ENCODE assay signal across 31 mouse cellular contexts in genomic region chr14:73363782-73364181, GRCm38 (mm10). TPM values are rescaled to one million over a fixed set of nuclear protein-coding genes. Genes with fewer than 3 reads are reported as not detected.
A peak's percentile ranks its signal among the peaks of the same experiment; 100 is the strongest.
DNase-seq lines count a peak whose midpoint lies in the region; ATAC-seq and TF ChIP-seq lines count a peak whose summit lies in the region.
"Had no signal": no experiment of that assay in that cellular context is flagged by ENCODE, and none has a peak within 500 bp of the region (broad histone marks: within the 10 kb centered on the region; RNA-seq: fewer than 3 reads in every experiment).

No protein-coding gene starts in this region.

- WGBS in forebrain, postnatal 0 days, result 95% methylated on average over 11 of the region's 11 CpGs

- DNase-seq in heart, adult 11 months, result peak; percentile 89
- DNase-seq in heart, postnatal 4 days, result no peak
- peak; percentile 49 for DNase-seq in brain, adult 2 months (ENCODE audit: low read depth, low spot score)
- no peak for DNase-seq in kidney, postnatal 10 days
- DNase-seq in forebrain, postnatal 0 days, result no peak
- DNase-seq: adrenal gland, postnatal 14 days; B cell, adult 2 months; cerebellum, adult 11 months; cerebellum, adult 8-10 months; cerebellum, postnatal 10 days; cerebellum, postnatal 36 days; embryo, embryonic 11 days; gastrocnemius, postnatal 10 days; gastrocnemius, postnatal 36 days; heart, adult 18-20 months; heart, postnatal 10 days; heart, postnatal 36 days had no signal

- H3K4me1 ChIP-seq in forebrain, postnatal 0 days (ENCODE audit: insufficient read depth), result no peaks in the 10 kb centered on the region
- H3K4me1 ChIP-seq: embryonic facial prominence, embryonic 10.5 days; embryonic facial prominence, embryonic 13.5 days; forebrain, embryonic 12.5 days; heart, embryonic 12.5 days; heart, embryonic 15.5 days had no signal

- no peak for TF ChIP-seq CTCF in forebrain, postnatal 0 days (IDR thresholded peaks at IDR 0.05; ENCODE audit: low read depth)

- no peak overlapping the region for H3K4me2 ChIP-seq in forebrain, postnatal 0 days (ENCODE audit: low read depth)
- H3K4me2 ChIP-seq: embryonic facial prominence, embryonic 13.5 days; forebrain, embryonic 12.5 days; forebrain, embryonic 15.5 days; heart, embryonic 12.5 days; heart, embryonic 15.5 days; hindbrain, embryonic 14.5 days had no signal

- peaks cover 82% of the 10 kb centered on the region for H3K36me3 ChIP-seq in forebrain, postnatal 0 days (ENCODE audit: insufficient read depth)

- H3K27ac ChIP-seq in forebrain, postnatal 0 days (ENCODE audit: low read depth, low read length), result no peak overlapping the region
- H3K27ac ChIP-seq: embryonic facial prominence, embryonic 10.5 days; embryonic facial prominence, embryonic 13.5 days; forebrain, embryonic 12.5 days; forebrain, embryonic 15.5 days; heart, embryonic 15.5 days; hindbrain, embryonic 14.5 days; hindbrain, postnatal 0 days had no signal

- peak; percentile 77 for ATAC-seq in megakaryocyte progenitor cell, adult 5-6 weeks (replicated peaks; ENCODE audit: poor library complexity)
- no peak for ATAC-seq in forebrain, postnatal 0 days
- no peak for ATAC-seq in cerebellum, adult (ENCODE audit: insufficient number of reproducible peaks, low FRiP score, low TSS enrichment)
- ATAC-seq: forebrain, embryonic 15.5 days; hindbrain, postnatal 0 days; inflammation-experienced regulatory T-cells, adult 6 months; Patski had no signal

- H3K27me3 ChIP-seq in forebrain, postnatal 0 days (ENCODE audit: insufficient read depth, low read length), result no peaks in the 10 kb centered on the region
- H3K27me3 ChIP-seq: CH12.LX; embryonic facial prominence, embryonic 13.5 days; forebrain, embryonic 12.5 days; forebrain, embryonic 15.5 days; heart, embryonic 12.5 days; heart, embryonic 15.5 days; Patski had no signal

- H3K9me3 ChIP-seq in forebrain, postnatal 0 days (ENCODE audit: low read length), result no peaks in the 10 kb centered on the region
- H3K9me3 ChIP-seq: embryonic facial prominence, embryonic 13.5 days; forebrain, embryonic 12.5 days; forebrain, embryonic 15.5 days; heart, embryonic 15.5 days had no signal

- H3K9ac ChIP-seq in forebrain, postnatal 0 days, result no peak overlapping the region
- H3K9ac ChIP-seq: embryonic facial prominence, embryonic 13.5 days; forebrain, embryonic 12.5 days; forebrain, embryonic 15.5 days; heart, embryonic 12.5 days; heart, embryonic 15.5 days; hindbrain, embryonic 14.5 days had no signal

- no peak overlapping the region for H3K4me3 ChIP-seq in forebrain, postnatal 0 days (ENCODE audit: low read depth, low read length)
- H3K4me3 ChIP-seq: embryonic facial prominence, embryonic 10.5 days; embryonic facial prominence, embryonic 13.5 days; erythroblast, embryonic 14.5 days; forebrain, embryonic 12.5 days; forebrain, embryonic 15.5 days; heart, embryonic 12.5 days; heart, embryonic 15.5 days had no signal

RNA-seq across cellular contexts. Expression of gene Itm2b, which starts 21.3 kb away (rescaled TPM):
- 100 to 1,000 TPM; 441 to 466 TPM for total RNA-seq in heart, postnatal 4 days (2021)
- 1,237 and 1,336 TPM in 2 replicates for total RNA-seq in megakaryocyte progenitor cell, adult 5-6 weeks (2015)
- total RNA-seq in megakaryocyte progenitor cell, adult 5-6 weeks (2017), result 1,026 and 1,067 TPM in 2 replicates
- total RNA-seq in forebrain, postnatal 0 days (2014; rRNA removed), result 317 and 332 TPM in 2 replicates
- polyA plus RNA-seq in forebrain, postnatal 0 days (2015; fragmentation: Nextera tagmentation; extraction: Ambion mirVana), result 802 and 892 TPM in 2 replicates

RNA-seq across cellular contexts. Expression of gene Rb1, which starts 38.2 kb away (rescaled TPM):
- 10 to 100 TPM; 16.9 to 19.2 TPM for total RNA-seq in heart, postnatal 4 days (2021)
- total RNA-seq in megakaryocyte progenitor cell, adult 5-6 weeks (2015), result 46.8 and 47.0 TPM in 2 replicates
- 16.2 and 16.6 TPM in 2 replicates for total RNA-seq in megakaryocyte progenitor cell, adult 5-6 weeks (2017)
- total RNA-seq in forebrain, postnatal 0 days (2014; rRNA removed), result 27.9 and 37.9 TPM in 2 replicates
- polyA plus RNA-seq in forebrain, postnatal 0 days (2015; fragmentation: Nextera tagmentation; extraction: Ambion mirVana), result 16.2 and 20.6 TPM in 2 replicates

Comparison
In these comparisons a context has a peak if more than half of its experiments do, and no peak if none do; other contexts are left out.
1. DNase-seq: peak in heart, adult 11 months (single experiment) and brain, adult 2 months (single experiment); none in heart, postnatal 4 days (single experiment), kidney, postnatal 10 days (single experiment) and forebrain, postnatal 0 days (single experiment).